In the genomic region with DNA sequence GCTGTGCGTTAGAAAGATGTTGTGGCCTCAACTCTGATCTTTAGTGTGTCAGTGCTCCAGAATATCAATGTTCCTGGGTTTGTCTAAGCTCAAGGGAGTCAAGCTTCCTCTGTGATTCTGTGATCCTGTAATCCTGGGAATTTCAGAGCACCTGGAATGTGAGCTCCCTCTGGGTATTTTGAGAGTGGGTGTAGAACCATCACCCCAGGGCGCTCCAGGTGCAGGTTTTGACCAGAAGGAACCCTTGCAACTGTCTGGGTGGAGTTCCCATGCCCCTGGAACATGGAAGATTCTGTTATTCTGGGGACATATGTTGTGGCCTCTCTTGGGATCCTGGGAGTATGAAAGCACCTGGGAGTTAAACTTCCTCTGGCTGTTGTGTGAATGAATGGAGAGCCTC, we compare ENCODE assay signal across 19 mouse cellular contexts.
"Had no signal": no experiment of that assay in that cellular context is flagged by ENCODE, and none has a peak within 500 bp of the region (broad histone marks: within the 10 kb centered on the region; RNA-seq: fewer than 3 reads in every experiment).

No protein-coding gene starts in this region.

- H3K27me3 ChIP-seq: midbrain, embryonic 12.5 days; neural tube, embryonic 13.5 days; neural tube, embryonic 15.5 days had no signal

- H3K36me3 ChIP-seq: midbrain, embryonic 10.5 days; midbrain, embryonic 12.5 days; neural tube, embryonic 13.5 days; neural tube, embryonic 15.5 days had no signal

- H3K4me3 ChIP-seq: midbrain, embryonic 10.5 days; midbrain, embryonic 12.5 days; myocyte; neural tube, embryonic 13.5 days; neural tube, embryonic 15.5 days had no signal

- H3K4me2 ChIP-seq: lung, embryonic 14.5 days; midbrain, embryonic 12.5 days; neural tube, embryonic 13.5 days; neural tube, embryonic 15.5 days had no signal

- H3K9ac ChIP-seq: lung, embryonic 14.5 days; midbrain, embryonic 12.5 days; neural tube, embryonic 13.5 days; neural tube, embryonic 15.5 days had no signal

- DNase-seq: lung, adult 18-20 months; lung, embryonic 14.5 days; lung, postnatal 10 days; lung, postnatal 4 days; midbrain, embryonic 14.5 days; retina, postnatal 1 day; right cerebral cortex, adult 18-20 months; right cerebral cortex, postnatal 25 days; right cerebral cortex, postnatal 4 days; spleen, adult 18-20 months; thymus, adult 18-20 months; thymus, postnatal 14 days; thymus, postnatal 36 days had no signal

- H3K4me1 ChIP-seq: midbrain, embryonic 10.5 days; midbrain, embryonic 12.5 days; neural tube, embryonic 13.5 days; neural tube, embryonic 15.5 days had no signal

- H3K9me3 ChIP-seq: midbrain, embryonic 10.5 days; midbrain, embryonic 12.5 days; neural tube, embryonic 13.5 days; neural tube, embryonic 15.5 days had no signal

- ATAC-seq: midbrain, embryonic 16.5 days had no signal

- H3K27ac ChIP-seq: midbrain, embryonic 10.5 days; midbrain, embryonic 12.5 days; neural tube, embryonic 13.5 days; neural tube, embryonic 15.5 days had no signal
